Mouse (Mus musculus) mesoderm, embryonic 11.5 days (tissue): ENCODE measurements at regions not wholly inside any gene's neighbourhood (a gene's known extent, or its start where the extent isn't known, plus 50 kb on each side); places are given as distances from the start of the nearest gene placed in this dataset.
A peak's percentile ranks its signal among the peaks of the same experiment; 100 is the strongest.

Experiments
- DNase-seq: peaks from one replicate; pipeline ENCODE4 v3.0.0-alpha.2; 2012; ENCODE audit warnings: low read depth, low spot score

DNA sequence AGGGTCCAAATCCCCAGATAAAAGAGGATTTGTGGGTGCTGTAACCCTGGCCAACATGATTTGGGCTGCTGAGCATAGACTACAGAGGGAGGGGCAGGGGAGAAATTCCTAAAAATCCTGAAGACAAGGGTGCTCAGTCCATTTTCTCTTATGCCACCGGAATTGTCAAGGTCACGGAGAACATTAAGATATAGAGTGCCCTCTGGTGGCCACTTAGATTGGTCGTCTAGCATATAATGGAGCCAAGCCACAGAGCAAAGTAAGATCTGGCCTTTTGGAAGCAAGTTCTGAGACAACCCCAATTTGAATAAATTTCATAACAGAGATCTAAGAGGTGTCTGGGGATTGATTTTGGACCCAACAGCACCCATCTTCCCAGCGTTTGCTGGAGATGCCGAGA lies 250.0 kb downstream of the Prr32 start:
- peak; percentile 4 for DNase-seq
